Mouse (Mus musculus): ENCODE results near the gene Fam240b.

DNA sequence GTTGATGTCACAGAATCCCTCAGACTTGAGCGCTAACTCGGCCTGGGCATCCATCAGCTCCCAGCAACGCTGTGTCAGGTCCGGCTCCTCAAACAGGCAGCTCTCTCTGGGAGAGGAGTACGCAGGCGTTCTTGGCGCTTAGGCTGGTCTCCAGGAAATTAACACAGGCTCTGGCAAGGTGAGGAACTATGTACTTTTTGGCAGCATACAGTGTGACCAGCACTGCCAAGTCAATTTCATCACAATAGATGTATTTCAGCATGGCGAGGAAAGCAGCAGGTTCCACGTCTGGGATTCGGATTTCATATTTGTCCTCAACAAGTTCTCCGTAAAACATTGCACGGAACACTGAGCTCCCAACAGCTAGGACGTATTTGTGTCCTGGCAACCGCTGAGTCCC is 39.4 kb downstream of the Fam240b start:
- TF ChIP-seq GATA1 (IDR thresholded peaks at IDR 0.05; ENCODE audit: borderline replicate concordance, low read length) = no peak
- TF ChIP-seq FLI1 (IDR thresholded peaks at IDR 0.05; ENCODE audit: low read length) = no peak

Data from megakaryocyte, embryonic 14.5 days (primary cell).